Mouse (Mus musculus) cerebellum, adult 2 months (tissue): ENCODE measurements around the gene Babam2.

ENCODE experiments used
- CTCF ChIP-seq: fragments of 200-500 bp; IDR thresholded peaks from 2 replicates; pipeline ENCODE4 v1.5.1; 2011; ENCODE audit warnings: low read depth, mild to moderate bottlenecking, control low read depth, low read length, moderate library complexity, borderline replicate concordance; ENCODE audit not compliant: insufficient read depth
- POLR2A ChIP-seq: fragments of 200-500 bp; IDR thresholded peaks from 2 replicates; pipeline ENCODE4 v1.6.1; 2011; ENCODE audit warnings: low read length, control low read depth, borderline replicate concordance; ENCODE audit not compliant: insufficient read depth

GRCm38 (mm10) chr5:32120901-32121376 lies 423.5 kb downstream of the Babam2 start:
- no peak for TF ChIP-seq POLR2A
- no peak for TF ChIP-seq CTCF
